Mouse (Mus musculus): ENCODE data around the gene Timm44.

GRCm38 (mm10) chr8:4216296-4216695 lies 59.4 kb downstream of the Timm44 start:
- TF ChIP-seq CTCF (IDR thresholded peaks at IDR 0.05; ENCODE audit: low read depth) (no peak), EP300 (optimal IDR thresholded peaks at IDR 0.05) (no peak)

Measured in stomach, postnatal 0 days (tissue).